Mouse (Mus musculus) Patski (cell line): Measurements from ENCODE around the gene Ky. TPM values are rescaled to one million over a fixed set of nuclear protein-coding genes. Genes with fewer than 3 reads are reported as not detected.

Experiments used
- ATAC-seq: fragments of 100-300 bp; one replicate; pipeline ENCODE4 v1.8.0; 2021
- CTCF ChIA-PET: fragments of 350-600 bp; sonication (Branson Sonifier 250); formaldehyde crosslinking; loops from one replicate; lab custom pipeline; 2022; ENCODE audit warnings: inconsistent platforms; lab: Charles Lee
- POLR2A ChIA-PET: fragments of 350-600 bp; sonication (Branson Sonifier 250); formaldehyde crosslinking; loops from one replicate; lab custom pipeline; 2022; ENCODE audit warnings: antibody characterized with exemption, inconsistent platforms; lab: Charles Lee
- DNase-seq: peaks from one replicate; pipeline ENCODE4 v3.0.0-alpha.2; 2011; ENCODE audit warnings: low read depth, low spot score
- H3K27me3 ChIP-seq: fragments of 371-371 bp; one replicate; pipeline ENCODE4 v1.5.1; 2021
- CTCF ChIP-seq: fragments of 100-300 bp; IDR thresholded peaks from one replicate; pipeline ENCODE4 v1.5.1; 2021
- in situ Hi-C: fragments of 300-500 bp; cut with MboI; formaldehyde crosslinking; loops from 3 replicates; pipeline ENCODE4 v1.11.1; 2018; ENCODE audit warnings: low pct_unique_long_range_greater_than_20kb, mixed read lengths
- polyA plus RNA-seq: library from polyadenylated mRNA; unstranded; gene quantifications from one replicate; pipeline ENCODE4 v1.2.3, GENCODE M21; 2021

The Ky gene
- polyA plus RNA-seq, 1 experiment from 2014 or later: not detected

DNA sequence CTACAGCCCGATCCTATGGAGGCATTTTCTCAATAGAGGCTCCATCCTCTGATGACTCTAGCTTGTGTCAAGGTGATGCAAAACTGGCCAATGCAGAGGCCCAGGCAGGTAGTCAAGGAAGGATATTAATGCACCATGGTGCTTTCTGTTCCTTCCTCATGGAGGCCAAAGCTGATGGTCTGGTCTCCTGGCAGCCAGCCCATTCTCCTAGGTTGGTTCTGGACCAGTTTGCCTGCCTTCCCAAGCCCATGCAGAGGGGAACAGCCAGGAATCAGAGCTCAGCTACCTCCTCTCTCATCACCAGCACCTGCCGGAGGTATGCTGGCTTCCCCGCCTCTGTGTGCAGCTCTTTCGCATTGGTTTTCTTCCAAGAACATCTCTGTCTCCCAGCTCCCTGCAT is 31.4 kb downstream of the Ky start:
- DNase-seq (no peak), ATAC-seq (no peak)
- POLR2A ChIA-PET: no interaction called here
- no peak for TF ChIP-seq CTCF
- CTCF ChIA-PET: no interaction called here
- peaks cover 22% of the 10 kb centered on the region for H3K27me3 ChIP-seq
- in situ Hi-C loops: loop anchor here (25.0 kb wide), 1 partner anchor 1350 kb away; no protein-coding TSS in a partner anchor

DNA sequence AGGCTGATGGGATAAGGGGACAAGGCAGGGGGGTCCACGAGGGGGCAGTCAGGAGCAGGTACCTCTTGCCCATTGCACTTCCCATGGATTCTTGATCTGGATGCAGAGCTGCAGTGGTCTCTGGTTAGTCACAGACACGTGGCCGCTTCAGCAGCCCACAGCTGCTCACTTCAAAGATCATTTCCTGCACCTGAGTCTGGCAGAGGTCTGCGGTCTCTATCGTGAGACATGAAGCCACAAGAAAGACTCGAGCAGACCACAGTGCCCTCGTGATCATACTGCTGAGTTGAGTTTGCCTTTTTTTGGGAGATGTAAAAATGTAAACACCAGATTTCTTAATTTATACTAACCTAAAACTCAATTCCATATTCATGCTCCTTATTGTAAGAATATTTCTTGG is 34.1 kb downstream of the Ky start:
- ChIA-PET CTCF (no interaction called here), POLR2A (no interaction called here)
- H3K27me3 ChIP-seq: peaks cover 23% of the 10 kb centered on the region
- DNase-seq: no peak
- no peak for TF ChIP-seq CTCF
- no peak for ATAC-seq
- in situ Hi-C loops: loop anchor here (10.0 to 25.0 kb wide), 3 partner anchors 185 to 1352 kb away; partner anchors contain the start of gene Ephb1

DNA sequence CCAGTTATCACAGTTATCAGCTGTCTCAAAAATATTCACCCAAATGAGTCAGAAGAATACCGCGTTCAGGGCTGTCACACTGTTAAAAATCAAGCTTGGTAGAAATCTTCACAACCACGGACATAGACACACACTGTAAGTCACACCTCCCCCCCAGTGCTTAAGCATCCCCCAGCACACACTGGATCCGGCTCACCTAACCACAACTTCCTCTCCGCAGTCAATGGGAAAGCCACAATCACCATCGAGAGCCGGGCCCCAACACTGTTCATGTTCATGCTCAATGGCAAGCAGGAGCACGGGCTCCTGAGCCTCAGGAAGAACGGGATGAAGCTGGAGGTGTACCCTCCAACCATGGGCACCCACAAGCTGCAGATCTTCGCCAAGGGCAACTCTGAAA is 36.1 kb downstream of the Ky start:
- in situ Hi-C loops: loop anchor here (10.0 to 25.0 kb wide), 3 partner anchors 187 to 1354 kb away; partner anchors contain the start of gene Ephb1
- ChIA-PET CTCF (interaction anchor here (0.6 kb wide), 1 partner anchor 1711 kb away, joined by 3 read pairs; no protein-coding TSS in a partner anchor), POLR2A (interaction anchor here (0.6 kb wide), 1 partner anchor 139 kb away, joined by 7 read pairs; no protein-coding TSS in a partner anchor)
- TF ChIP-seq CTCF: no peak
- no peak for ATAC-seq
- peaks cover 15% of the 10 kb centered on the region for H3K27me3 ChIP-seq
- no peak for DNase-seq

DNA sequence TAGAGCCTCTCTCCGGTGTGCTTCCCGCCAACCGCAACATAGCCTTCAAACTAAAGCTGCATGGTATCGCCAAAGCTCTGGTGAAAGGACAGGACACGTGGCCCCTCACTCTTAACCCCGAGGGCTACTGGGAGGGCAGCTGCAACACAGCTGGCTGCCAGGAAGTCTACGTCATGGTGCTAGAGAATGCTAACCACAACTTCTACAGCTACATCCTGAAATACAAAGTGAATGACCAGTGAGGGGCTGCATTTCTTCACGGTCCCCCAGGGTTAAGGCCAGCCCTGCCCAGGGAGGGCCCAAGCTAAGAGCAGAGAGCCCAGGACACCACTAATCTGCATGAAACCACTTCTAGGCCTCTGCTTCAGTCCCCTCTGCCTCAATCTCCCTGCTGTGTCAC is 37.0 kb downstream of the Ky start:
- peaks cover 19% of the 10 kb centered on the region for H3K27me3 ChIP-seq
- POLR2A ChIA-PET: no interaction called here
- no peak for ATAC-seq

DNA sequence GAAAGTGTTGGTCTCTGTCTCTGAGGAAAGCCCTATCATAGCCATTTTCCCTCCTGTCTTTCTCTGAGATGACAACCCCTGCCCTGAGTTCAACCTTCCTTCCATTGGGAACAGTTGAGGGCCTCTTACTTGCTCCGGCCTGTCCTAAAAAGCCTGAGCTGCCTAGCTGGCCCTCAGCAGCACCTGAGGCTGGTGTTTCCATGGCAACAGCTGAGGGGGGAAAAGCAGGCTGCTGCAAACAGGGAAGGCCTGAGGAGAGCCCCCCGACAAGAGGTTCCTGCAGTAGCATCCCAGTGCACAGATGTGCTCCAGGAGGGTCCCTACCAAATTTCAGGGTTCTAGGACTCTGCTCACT is 38.2 kb downstream of the Ky start:
- ChIA-PET POLR2A (no interaction called here), CTCF (interaction anchor here (1.3 kb wide), 1 partner anchor 16 kb away, joined by 4 read pairs; no protein-coding TSS in a partner anchor)
- in situ Hi-C loops: loop anchor here (10.0 to 25.0 kb wide), 3 partner anchors 189 to 1356 kb away; partner anchors contain the start of gene Ephb1
- DNase-seq (no peak), ATAC-seq (no peak)
- peaks cover 19% of the 10 kb centered on the region for H3K27me3 ChIP-seq
- no peak for TF ChIP-seq CTCF

More for the DNA sequence above, 37.0 kb downstream of the Ky start:
- CTCF ChIA-PET: no interaction called here
- in situ Hi-C loops: loop anchor here (10.0 to 25.0 kb wide), 3 partner anchors 188 to 1355 kb away; partner anchors contain the start of gene Ephb1
- no peak for DNase-seq
- no peak for TF ChIP-seq CTCF

DNA sequence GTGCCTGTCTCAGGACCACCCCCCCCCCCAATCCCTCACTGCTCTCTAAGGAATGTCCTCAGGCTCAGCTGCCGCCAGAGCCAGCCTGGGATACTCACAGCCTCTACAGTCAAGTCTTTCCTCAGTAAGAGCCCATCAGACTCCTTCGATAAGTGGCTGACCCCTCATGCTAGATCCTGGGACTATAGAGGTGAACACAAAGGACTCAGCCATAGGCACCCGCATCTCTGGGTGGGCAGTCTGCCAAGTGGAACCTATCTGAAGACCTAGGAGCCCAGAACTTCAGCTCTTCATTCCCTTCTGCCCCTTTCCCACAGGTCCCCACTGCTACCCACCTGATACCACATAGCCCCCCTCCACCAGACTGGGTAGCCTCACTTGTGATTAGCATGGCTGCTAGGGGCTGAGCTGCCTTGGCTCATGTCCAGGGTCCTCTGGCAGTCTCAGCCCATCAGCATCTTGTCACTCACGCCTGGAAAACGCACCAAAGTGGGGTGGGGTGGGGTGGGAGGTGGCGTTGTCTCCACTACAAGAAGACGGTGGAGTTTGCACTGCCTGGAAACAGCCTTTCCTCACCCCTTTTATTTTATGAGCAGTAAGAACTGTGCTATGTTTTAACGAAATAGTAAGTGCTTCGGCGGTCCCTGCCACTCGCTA is 38.7 kb downstream of the Ky start:
- TF ChIP-seq CTCF: no peak
- in situ Hi-C loops: loop anchor here (10.0 to 25.0 kb wide), 3 partner anchors 189 to 1357 kb away; partner anchors contain the start of gene Ephb1
- H3K27me3 ChIP-seq: peaks cover 19% of the 10 kb centered on the region
- DNase-seq (no peak), ATAC-seq (no peak)
- ChIA-PET POLR2A (no interaction called here), CTCF (interaction anchor here (1.3 kb wide), 1 partner anchor 16 kb away, joined by 4 read pairs; no protein-coding TSS in a partner anchor)

DNA sequence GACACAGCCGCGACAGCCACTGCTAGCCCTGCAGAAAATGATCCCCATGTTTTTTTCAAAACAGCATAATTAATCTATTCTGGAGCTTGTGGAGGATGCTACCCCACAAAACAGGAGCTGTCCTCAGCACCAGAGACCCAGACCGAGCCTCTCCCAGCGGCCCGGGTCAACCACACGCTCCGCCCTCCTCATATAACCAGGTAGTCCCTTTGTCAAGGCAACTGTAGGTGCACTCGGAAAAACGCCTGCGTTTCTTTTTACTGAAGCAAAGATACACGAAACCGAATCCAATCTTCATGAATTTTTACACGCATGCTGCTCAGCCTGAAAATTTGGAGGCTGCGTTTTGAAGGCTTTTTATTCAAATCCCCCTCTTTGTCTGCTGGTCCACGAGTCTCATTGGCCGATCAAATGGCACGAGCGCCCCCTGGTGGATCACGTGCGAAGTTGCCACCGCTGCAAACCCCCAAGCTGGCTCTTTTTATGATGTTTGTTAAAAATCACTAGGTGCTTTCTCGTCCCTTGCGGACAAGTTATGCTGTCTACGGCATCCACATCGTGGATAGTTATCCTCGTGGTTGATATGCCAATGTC is 39.3 kb downstream of the Ky start:
- ChIA-PET POLR2A (no interaction called here), CTCF (no interaction called here)
- ATAC-seq (peak; percentile 66), DNase-seq (peak; percentile 44)
- in situ Hi-C loops: loop anchor here (10.0 to 25.0 kb wide), 3 partner anchors 190 to 1358 kb away; partner anchors contain the start of gene Ephb1
- peak; percentile 96 for TF ChIP-seq CTCF
- peaks cover 19% of the 10 kb centered on the region for H3K27me3 ChIP-seq

DNA sequence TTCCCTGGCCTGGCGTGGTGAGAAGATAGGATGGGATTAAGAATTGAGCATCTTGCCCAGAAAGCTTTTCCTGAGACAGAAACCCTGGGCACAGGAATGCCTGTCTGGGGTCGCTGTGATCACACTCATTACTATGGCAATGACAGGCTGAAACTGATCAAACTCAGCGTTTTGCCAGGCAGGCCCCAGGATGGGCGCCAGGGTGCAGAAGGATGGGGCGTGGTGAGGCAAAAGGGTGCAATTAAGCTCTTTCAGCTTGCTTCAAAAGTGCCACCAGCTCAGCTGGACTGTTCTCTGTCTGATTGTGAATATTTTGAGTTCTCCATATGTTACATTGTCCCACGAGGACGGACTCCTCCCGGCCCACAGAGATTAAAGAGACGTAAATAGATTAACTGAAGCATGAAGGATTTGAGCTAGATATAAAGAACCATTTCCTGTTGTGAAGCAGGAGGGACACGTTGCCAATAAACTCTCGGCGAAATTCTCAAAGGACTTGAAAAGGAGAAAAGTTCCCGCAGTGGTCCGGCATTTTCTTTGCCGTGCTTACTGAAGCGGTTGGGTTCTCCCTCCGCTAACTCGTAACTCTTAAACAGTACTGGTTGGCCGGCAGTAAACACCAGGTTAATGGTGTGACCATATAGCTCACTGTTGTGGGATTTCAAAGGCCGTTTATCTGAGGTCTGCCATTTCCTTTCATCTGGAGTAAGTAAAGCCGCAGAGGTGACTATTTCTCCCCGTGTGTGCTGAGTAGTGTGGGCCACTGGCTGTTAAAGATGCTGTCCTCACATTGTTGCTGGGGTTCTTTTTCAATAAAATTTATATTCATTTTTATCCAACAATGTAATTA is 40.1 kb downstream of the Ky start:
- ChIA-PET CTCF (no interaction called here), POLR2A (no interaction called here)
- TF ChIP-seq CTCF: no peak
- DNase-seq (no peak), ATAC-seq (no peak)
- H3K27me3 ChIP-seq: peaks cover 19% of the 10 kb centered on the region
- in situ Hi-C loops: loop anchor here (10.0 to 25.0 kb wide), 3 partner anchors 191 to 1358 kb away; partner anchors contain the start of gene Ephb1

DNA sequence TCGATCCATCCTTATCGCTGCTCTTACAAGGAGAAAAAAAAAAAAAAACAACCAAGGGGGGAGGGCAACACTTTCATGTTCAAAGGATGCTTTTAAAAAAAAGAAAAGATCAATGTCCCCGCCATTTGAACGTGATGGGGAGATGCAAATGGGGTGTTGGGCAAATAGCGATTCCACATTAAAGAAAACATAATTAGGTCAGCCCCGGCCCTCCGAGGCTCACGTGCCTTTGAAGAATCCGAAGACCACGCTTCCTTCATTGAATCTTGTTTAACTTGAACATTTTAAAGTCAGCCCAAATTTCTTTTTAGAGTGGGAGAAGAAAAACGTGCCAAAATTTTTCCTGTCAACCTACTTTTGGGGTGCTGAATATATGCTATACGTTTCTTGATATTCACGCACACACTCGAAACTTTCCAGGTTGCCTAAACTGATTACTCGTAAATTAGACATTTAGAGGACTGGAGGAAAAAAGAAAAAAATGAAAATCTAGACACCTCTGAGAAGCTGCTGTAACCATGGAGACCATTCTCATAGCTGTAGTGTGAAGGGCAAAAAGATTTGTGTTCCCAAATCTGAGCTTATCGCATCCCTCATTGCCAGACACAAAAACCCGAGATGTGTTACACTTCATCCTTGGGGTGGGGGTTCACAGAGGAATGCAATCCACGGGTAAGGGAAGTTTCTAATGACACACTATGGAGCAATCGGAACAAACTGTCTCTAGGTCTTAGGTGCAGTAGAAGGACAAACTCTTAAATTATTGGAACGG is 40.9 kb downstream of the Ky start:
- in situ Hi-C loops: loop anchor here (10.0 to 25.0 kb wide), 3 partner anchors 192 to 1359 kb away; partner anchors contain the start of gene Ephb1
- H3K27me3 ChIP-seq: peaks cover 19% of the 10 kb centered on the region
- TF ChIP-seq CTCF: no peak
- DNase-seq (no peak), ATAC-seq (no peak)
- ChIA-PET POLR2A (no interaction called here), CTCF (no interaction called here)
